Comparison of ENCODE assay signal across 32 mouse cellular contexts in genomic region chr10:23115321-23115720, GRCm38 (mm10).
DNase-seq lines count a peak whose midpoint lies in the region; ATAC-seq and TF ChIP-seq lines count a peak whose summit lies in the region.
"Had no signal": no experiment of that assay in that cellular context is flagged by ENCODE, and none has a peak within 500 bp of the region (broad histone marks: within the 10 kb centered on the region; RNA-seq: fewer than 3 reads in every experiment).

No protein-coding gene starts in this region.

- H3K4me3 ChIP-seq in forebrain, postnatal 0 days (ENCODE audit: low read depth, low read length), result no peak overlapping the region
- no peak overlapping the region for H3K4me3 ChIP-seq in forebrain, embryonic 16.5 days (replicated peaks; ENCODE audit: low read length)
- no peak overlapping the region for H3K4me3 ChIP-seq in liver, embryonic 14.5 days (ENCODE audit: insufficient read depth in 1 of 2, low read depth in 2 of 2, low read length in 2 of 2)
- H3K4me3 ChIP-seq: embryonic facial prominence, embryonic 13.5 days; erythroblast, embryonic 14.5 days; forebrain, embryonic 13.5 days; heart, embryonic 12.5 days; limb, embryonic 10.5 days; megakaryocyte, embryonic 14.5 days; midbrain, embryonic 15.5 days; myocyte; neural tube, embryonic 13.5 days; stomach, embryonic 15.5 days had no signal

- H3K4me1 ChIP-seq in forebrain, postnatal 0 days (ENCODE audit: insufficient read depth), result no peaks in the 10 kb centered on the region
- H3K4me1 ChIP-seq in forebrain, embryonic 16.5 days (replicated peaks; ENCODE audit: control insufficient read depth, insufficient read depth, low read length), result no peaks in the 10 kb centered on the region
- H3K4me1 ChIP-seq in liver, embryonic 14.5 days (replicated peaks; ENCODE audit: control insufficient read depth in 2 of 2, insufficient read depth in 2 of 2, low read length in 1 of 2), result peaks cover 0 to 5% of the 10 kb centered on the region in 2 experiments; a peak in 2 of 4 replicates
- H3K4me1 ChIP-seq: forebrain, embryonic 13.5 days; heart, embryonic 12.5 days; midbrain, embryonic 15.5 days; neural tube, embryonic 13.5 days; stomach, embryonic 15.5 days had no signal

- no peak overlapping the region for H3K9ac ChIP-seq in forebrain, postnatal 0 days
- no peak overlapping the region for H3K9ac ChIP-seq in forebrain, embryonic 16.5 days (replicated peaks; ENCODE audit: low read depth, low read length)
- no peak overlapping the region for H3K9ac ChIP-seq in liver, embryonic 14.5 days (replicated peaks)
- H3K9ac ChIP-seq: embryonic facial prominence, embryonic 13.5 days; forebrain, embryonic 13.5 days; heart, embryonic 12.5 days; midbrain, embryonic 15.5 days; neural tube, embryonic 13.5 days; stomach, embryonic 15.5 days had no signal

- no peak for TF ChIP-seq EP300 in liver, embryonic 14.5 days (IDR thresholded peaks at IDR 0.05; ENCODE audit: low read depth)

- no peak for DNase-seq in forebrain, postnatal 0 days
- DNase-seq in liver, embryonic 14.5 days (ENCODE audit: low read depth in 3 of 3, low spot score in 3 of 3), result peak in 2 of 3 experiments; percentile 0 to 5
- no peak for DNase-seq in liver
- DNase-seq in c-Kit-positive CD71-positive TER-119-negative erythroid progenitor cells, embryonic 14.5 days (ENCODE audit: low read depth), result peak; percentile 19
- peak; percentile 10 for DNase-seq in retina, postnatal 1 day
- DNase-seq in spleen, postnatal 10 days (ENCODE audit: low spot score in 2 of 2), result no peak
- DNase-seq in kidney, postnatal 4 days, result no peak
- DNase-seq: adrenal gland, adult 8-10 months; cerebellum, adult 8-10 months; cerebellum, postnatal 36 days; embryo, embryonic 11 days; gastrocnemius, postnatal 14 days; heart, adult 18-20 months; heart, postnatal 10 days; kidney, adult 18-20 months; right cerebral cortex, adult 18-20 months; right cerebral cortex, postnatal 4 days; thymus, adult 18-20 months; thymus, postnatal 4 days had no signal

- no peaks in the 10 kb centered on the region for H3K36me3 ChIP-seq in forebrain, postnatal 0 days (ENCODE audit: insufficient read depth)
- no peaks in the 10 kb centered on the region for H3K36me3 ChIP-seq in forebrain, embryonic 16.5 days (ENCODE audit: control insufficient read depth, insufficient read depth)
- no peaks in the 10 kb centered on the region for H3K36me3 ChIP-seq in liver, embryonic 14.5 days (replicated peaks; ENCODE audit: control insufficient read depth, insufficient read depth, low read depth)
- H3K36me3 ChIP-seq: heart, embryonic 12.5 days; limb, embryonic 10.5 days; midbrain, embryonic 15.5 days; neural tube, embryonic 13.5 days; stomach, embryonic 15.5 days had no signal

- H3K9me3 ChIP-seq in forebrain, postnatal 0 days (ENCODE audit: low read length), result no peaks in the 10 kb centered on the region
- no peaks in the 10 kb centered on the region for H3K9me3 ChIP-seq in forebrain, embryonic 16.5 days (ENCODE audit: control insufficient read depth, low read length)
- H3K9me3 ChIP-seq in liver, embryonic 14.5 days (ENCODE audit: control insufficient read depth, low read length), result no peaks in the 10 kb centered on the region
- H3K9me3 ChIP-seq: embryonic facial prominence, embryonic 13.5 days; forebrain, embryonic 13.5 days; heart, embryonic 12.5 days; limb, embryonic 10.5 days; megakaryocyte, embryonic 14.5 days; midbrain, embryonic 15.5 days; neural tube, embryonic 13.5 days; stomach, embryonic 15.5 days had no signal

- H3K27ac ChIP-seq in forebrain, postnatal 0 days (ENCODE audit: low read depth, low read length), result no peak overlapping the region
- H3K27ac ChIP-seq in forebrain, embryonic 16.5 days (ENCODE audit: low read length), result no peak overlapping the region
- no peak overlapping the region for H3K27ac ChIP-seq in liver, embryonic 14.5 days
- H3K27ac ChIP-seq: embryonic facial prominence, embryonic 13.5 days; forebrain, embryonic 13.5 days; kidney, postnatal 0 days; limb, embryonic 10.5 days; midbrain, embryonic 15.5 days; neural tube, embryonic 13.5 days; stomach, embryonic 15.5 days had no signal

- no peak for ATAC-seq in forebrain, postnatal 0 days
- ATAC-seq in forebrain, embryonic 16.5 days, result no peak
- ATAC-seq in liver, embryonic 14.5 days (ENCODE audit: insufficient read depth), result peak; percentile 53; the same call in 1 of the 2 replicates
- ATAC-seq: forebrain, embryonic 13.5 days; midbrain, embryonic 15.5 days; Patski had no signal

- TF ChIP-seq CTCF in forebrain, postnatal 0 days (IDR thresholded peaks at IDR 0.05; ENCODE audit: low read depth), result peak; percentile 15; the same call in 1 of the 2 replicates
- TF ChIP-seq CTCF in liver, embryonic 14.5 days (IDR thresholded peaks at IDR 0.05; ENCODE audit: low read depth), result no peak

- WGBS in forebrain, postnatal 0 days, result 83% methylated on average over 3 of the region's 3 CpGs
- 91% methylated on average over 3 of the region's 3 CpGs for WGBS in forebrain, embryonic 16.5 days
- WGBS in liver, embryonic 14.5 days (ENCODE audit: insufficient replicate concordance), result 25% methylated on average over 3 of the region's 3 CpGs

- no peak overlapping the region for H3K4me2 ChIP-seq in forebrain, postnatal 0 days (ENCODE audit: low read depth)
- no peak overlapping the region for H3K4me2 ChIP-seq in forebrain, embryonic 16.5 days (ENCODE audit: low read length)
- peak overlapping the region; percentile 19; the same call in 1 of the 2 replicates for H3K4me2 ChIP-seq in liver, embryonic 14.5 days (ENCODE audit: low read depth)
- H3K4me2 ChIP-seq: embryonic facial prominence, embryonic 13.5 days; forebrain, embryonic 13.5 days; heart, embryonic 12.5 days; midbrain, embryonic 15.5 days; neural tube, embryonic 13.5 days; stomach, embryonic 15.5 days had no signal

- H3K27me3 ChIP-seq in forebrain, postnatal 0 days (ENCODE audit: insufficient read depth, low read length), result no peaks in the 10 kb centered on the region
- no peaks in the 10 kb centered on the region for H3K27me3 ChIP-seq in forebrain, embryonic 16.5 days (replicated peaks; ENCODE audit: control insufficient read depth, insufficient read depth, low read length)
- H3K27me3 ChIP-seq in liver, embryonic 14.5 days (ENCODE audit: control insufficient read depth, insufficient read depth, low read length), result no peaks in the 10 kb centered on the region
- H3K27me3 ChIP-seq: embryonic facial prominence, embryonic 13.5 days; forebrain, embryonic 13.5 days; heart, embryonic 12.5 days; megakaryocyte, embryonic 14.5 days; midbrain, embryonic 15.5 days; neural tube, embryonic 13.5 days; Patski; stomach, embryonic 15.5 days had no signal

Comparison
In these comparisons a context has a peak if more than half of its experiments do, and no peak if none do; other contexts are left out.
1. DNase-seq: peak in liver, embryonic 14.5 days (2 of 3), c-Kit-positive CD71-positive TER-119-negative erythroid progenitor cells, embryonic 14.5 days (single experiment) and retina, postnatal 1 day (single experiment); none in forebrain, postnatal 0 days (single experiment), liver (single experiment), spleen, postnatal 10 days (0 of 2) and kidney, postnatal 4 days (0 of 2).